Mouse (Mus musculus): ENCODE results near the gene Plekha6. TPM values are rescaled to one million over a fixed set of nuclear protein-coding genes. Genes with fewer than 3 reads are reported as not detected.
"Not testable (repeated sequence)": the region's sequence is repeated elsewhere in the genome, so short reads cannot be mapped to it uniquely, and the experiment has no call there.

Plekha6 gene
- polyA plus RNA-seq, 1 experiment from 2014 or later = not detected

GRCm38 (mm10) chr1:133325951-133326350, 161.9 kb downstream of the Plekha6 start:
- whole genome bisulfite sequencing (ENCODE audit: missing documents) = 89% methylated on average over 8 of the region's 8 CpGs
- H3K27ac ChIP-seq = no peak overlapping the region
- no peak overlapping the region for H3K4me3 ChIP-seq (ENCODE audit: inconsistent target)
- H3K36me3 ChIP-seq (ENCODE audit: inconsistent target) = no peaks in the 10 kb centered on the region
- H3K79me2 ChIP-seq (ENCODE audit: inconsistent target) = no peaks in the 10 kb centered on the region

- WGBS (ENCODE audit: missing documents) = 66% methylated on average over 5 of the region's 5 CpGs
- Histone ChIP-seq H3K79me2 (ENCODE audit: inconsistent target) (no peaks in the 10 kb centered on the region), H3K36me3 (ENCODE audit: inconsistent target) (no peaks in the 10 kb centered on the region), H3K27ac (no peak overlapping the region), H3K4me3 (ENCODE audit: inconsistent target) (no peak overlapping the region)
Observed at GRCm38 (mm10) chr1:133327094-133327493, 163.1 kb downstream of the Plekha6 start.

- Histone ChIP-seq H3K79me2 (ENCODE audit: inconsistent target) (no peaks in the 10 kb centered on the region), H3K27ac (no peak overlapping the region)
- WGBS (ENCODE audit: missing documents) = 92% methylated on average over 5 of the region's 6 CpGs
Observed at GRCm38 (mm10) chr1:133328299-133328795, 164.3 kb downstream of the Plekha6 start.

GRCm38 (mm10) chr1:133328896-133329637, 165.1 kb downstream of the Plekha6 start:
- H3K4me3 ChIP-seq (ENCODE audit: inconsistent target) = no peak overlapping the region
- H3K36me3 ChIP-seq (ENCODE audit: inconsistent target) = no peaks in the 10 kb centered on the region
- H3K27ac ChIP-seq = no peak overlapping the region
- H3K79me2 ChIP-seq (ENCODE audit: inconsistent target) = no peaks in the 10 kb centered on the region
- WGBS (ENCODE audit: missing documents) = 18% methylated on average over 27 of the region's 34 CpGs

More at GRCm38 (mm10) chr1:133328299-133328795, 164.3 kb downstream of the Plekha6 start:
- Histone ChIP-seq H3K36me3 (ENCODE audit: inconsistent target) (no peaks in the 10 kb centered on the region), H3K4me3 (ENCODE audit: inconsistent target) (no peak overlapping the region)

GRCm38 (mm10) chr1:133329638-133329964, 165.6 kb downstream of the Plekha6 start:
- H3K27ac ChIP-seq = no peak overlapping the region
- 25% methylated on average over 7 of the region's 7 CpGs for WGBS (ENCODE audit: missing documents)
- H3K4me3 ChIP-seq (ENCODE audit: inconsistent target) = no peak overlapping the region
- no peaks in the 10 kb centered on the region for H3K79me2 ChIP-seq (ENCODE audit: inconsistent target)
- no peaks in the 10 kb centered on the region for H3K36me3 ChIP-seq (ENCODE audit: inconsistent target)

- Histone ChIP-seq H3K79me2 (ENCODE audit: inconsistent target) (no peaks in the 10 kb centered on the region), H3K27ac (no peak overlapping the region), H3K4me3 (ENCODE audit: inconsistent target) (no peak overlapping the region), H3K36me3 (ENCODE audit: inconsistent target) (no peaks in the 10 kb centered on the region)
- 76% methylated on average over 3 of the region's 3 CpGs for WGBS (ENCODE audit: missing documents)
Observed at GRCm38 (mm10) chr1:133331142-133331541, 167.1 kb downstream of the Plekha6 start.

- H3K79me2 ChIP-seq (ENCODE audit: inconsistent target) = no peaks in the 10 kb centered on the region
- H3K4me3 ChIP-seq (ENCODE audit: inconsistent target) = no peak overlapping the region
- no peak overlapping the region for H3K27ac ChIP-seq
- 92% methylated on average over 11 of the region's 11 CpGs for WGBS (ENCODE audit: missing documents)
- no peaks in the 10 kb centered on the region for H3K36me3 ChIP-seq (ENCODE audit: inconsistent target)
Observed at GRCm38 (mm10) chr1:133332656-133333430, 168.8 kb downstream of the Plekha6 start.

GRCm38 (mm10) chr1:133333937-133334336, 169.9 kb downstream of the Plekha6 start:
- Histone ChIP-seq H3K27ac (no peak overlapping the region), H3K4me3 (ENCODE audit: inconsistent target) (no peak overlapping the region), H3K79me2 (ENCODE audit: inconsistent target) (no peaks in the 10 kb centered on the region), H3K36me3 (ENCODE audit: inconsistent target) (no peaks in the 10 kb centered on the region)
- 91% methylated on average over 6 of the region's 6 CpGs for WGBS (ENCODE audit: missing documents)

- not testable (repeated sequence) for H3K27ac ChIP-seq; H3K36me3 ChIP-seq (ENCODE audit: inconsistent target); H3K4me3 ChIP-seq (ENCODE audit: inconsistent target); H3K79me2 ChIP-seq (ENCODE audit: inconsistent target)
- WGBS (ENCODE audit: missing documents) = 18% methylated on average over 1 of the region's 1 CpGs
Observed at GRCm38 (mm10) chr1:133340403-133340802, 176.4 kb downstream of the Plekha6 start.

GRCm38 (mm10) chr1:133344357-133344756, 180.3 kb downstream of the Plekha6 start:
- Histone ChIP-seq H3K36me3 (ENCODE audit: inconsistent target) (no peaks in the 10 kb centered on the region), H3K27ac (no peak overlapping the region), H3K79me2 (ENCODE audit: inconsistent target) (no peaks in the 10 kb centered on the region), H3K4me3 (ENCODE audit: inconsistent target) (no peak overlapping the region)
- 100% methylated on average over 2 of the region's 2 CpGs for WGBS (ENCODE audit: missing documents)

- Histone ChIP-seq H3K4me3 (ENCODE audit: inconsistent target) (no peak overlapping the region), H3K27ac (no peak overlapping the region), H3K36me3 (ENCODE audit: inconsistent target) (no peaks in the 10 kb centered on the region), H3K79me2 (ENCODE audit: inconsistent target) (no peaks in the 10 kb centered on the region)
- 92% methylated on average over 8 of the region's 9 CpGs for WGBS (ENCODE audit: missing documents)
Observed at GRCm38 (mm10) chr1:133346531-133346930, 182.5 kb downstream of the Plekha6 start.

- Histone ChIP-seq H3K4me3 (ENCODE audit: inconsistent target) (no peak overlapping the region), H3K36me3 (ENCODE audit: inconsistent target) (no peaks in the 10 kb centered on the region), H3K27ac (no peak overlapping the region), H3K79me2 (ENCODE audit: inconsistent target) (no peaks in the 10 kb centered on the region)
- WGBS (ENCODE audit: missing documents) = 92% methylated on average over 3 of the region's 3 CpGs
Observed at GRCm38 (mm10) chr1:133347226-133347625, 183.2 kb downstream of the Plekha6 start.

- 36% methylated on average over 11 of the region's 11 CpGs for WGBS (ENCODE audit: missing documents)
- Histone ChIP-seq H3K4me3 (ENCODE audit: inconsistent target) (no peak overlapping the region), H3K79me2 (ENCODE audit: inconsistent target) (no peaks in the 10 kb centered on the region), H3K36me3 (ENCODE audit: inconsistent target) (no peaks in the 10 kb centered on the region), H3K27ac (no peak overlapping the region)
Observed at GRCm38 (mm10) chr1:133347693-133348520, 183.9 kb downstream of the Plekha6 start.

- Histone ChIP-seq H3K79me2 (ENCODE audit: inconsistent target) (no peaks in the 10 kb centered on the region), H3K36me3 (ENCODE audit: inconsistent target) (no peaks in the 10 kb centered on the region), H3K27ac (no peak within 1 kb of the TSS), H3K4me3 (ENCODE audit: inconsistent target) (no peak within 1 kb of the TSS)
- WGBS (ENCODE audit: missing documents) = 88% methylated on average over 1 of the region's 1 CpGs
Observed at GRCm38 (mm10) chr1:133350210-133350609, 186.2 kb downstream of the Plekha6 start, which contains the start of gene Ren1. Gene Ren1, plus strand, starts transcription at chr1:133350510.

Data from macrophage (primary cell).